Comparison of ENCODE assay signal across 14 mouse cellular contexts in the genomic region with DNA sequence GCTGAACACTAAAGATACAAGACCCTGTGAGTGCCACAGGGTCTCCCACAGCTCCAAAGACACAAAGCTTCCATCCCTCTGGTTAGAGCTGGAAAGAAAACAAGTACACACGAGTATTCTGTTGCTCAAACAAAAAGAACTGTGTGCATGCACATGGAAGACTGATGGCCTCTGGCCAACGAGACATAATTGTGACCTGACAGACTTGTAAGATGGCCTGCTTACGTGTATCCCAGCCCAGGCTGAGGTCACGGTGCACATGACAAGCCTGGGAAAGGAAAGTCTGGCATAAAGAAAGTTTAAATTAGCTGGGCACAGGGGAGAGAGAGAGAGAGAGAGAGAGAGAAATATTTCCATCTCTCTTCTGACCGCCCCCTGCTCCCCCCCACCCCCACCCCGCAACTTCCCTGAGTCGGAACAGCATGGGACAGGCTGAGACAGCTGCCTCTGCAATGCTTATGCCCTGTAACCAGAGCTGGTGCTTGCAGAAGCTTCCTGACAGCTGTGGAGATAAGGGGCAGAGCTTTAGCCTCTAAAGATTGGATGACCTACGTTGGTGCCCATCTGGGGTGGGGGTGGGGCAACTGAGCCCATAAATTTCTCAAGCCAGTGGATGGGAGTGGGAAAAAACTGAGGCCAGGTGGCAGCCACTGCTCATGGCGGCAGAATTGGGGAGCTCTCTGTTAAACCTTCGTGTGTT. TPM values are rescaled to one million over a fixed set of nuclear protein-coding genes. Genes with fewer than 3 reads are reported as not detected.
DNase-seq lines count a peak whose midpoint lies in the region; ATAC-seq and TF ChIP-seq lines count a peak whose summit lies in the region.
"Had no signal": no experiment of that assay in that cellular context is flagged by ENCODE, and none has a peak within 500 bp of the region (broad histone marks: within the 10 kb centered on the region; RNA-seq: fewer than 3 reads in every experiment).

No protein-coding gene starts in this region.

- no peak overlapping the region for H3K4me2 ChIP-seq in midbrain, embryonic 13.5 days (replicated peaks)
- no peak overlapping the region for H3K4me2 ChIP-seq in midbrain, postnatal 0 days (ENCODE audit: low read depth, low read length, poor library complexity, severe bottlenecking)
- H3K4me2 ChIP-seq in hindbrain, postnatal 0 days (ENCODE audit: low read depth, low read length), result no peak overlapping the region
- no peak overlapping the region for H3K4me2 ChIP-seq in stomach, embryonic 16.5 days (ENCODE audit: low read depth, low read length)
- H3K4me2 ChIP-seq: hindbrain, embryonic 15.5 days had no signal

- peak; percentile 15 to 23 for DNase-seq in heart, adult 9 months (ENCODE audit: low spot score in 2 of 2)
- no peak for DNase-seq in heart, adult 8-10 months (ENCODE audit: low spot score)
- no peak for DNase-seq in midbrain, postnatal 0 days (ENCODE audit: low spot score)
- no peak for DNase-seq in hindbrain, postnatal 0 days (ENCODE audit: low spot score)
- no peak for DNase-seq in spleen, adult 18-20 months
- DNase-seq in right cerebral cortex, postnatal 25 days, result no peak
- DNase-seq: adrenal gland, adult 8-10 months had no signal

- H3K4me1 ChIP-seq in midbrain, embryonic 13.5 days (replicated peaks), result 0 out of 2 replicates have a peak, but pooled peaks cover 5% of the 10 kb centered on the region
- H3K4me1 ChIP-seq in midbrain, postnatal 0 days (ENCODE audit: insufficient read depth, low read length), result no peaks in the 10 kb centered on the region
- no peaks in the 10 kb centered on the region for H3K4me1 ChIP-seq in hindbrain, postnatal 0 days (ENCODE audit: insufficient read depth, low read length)
- peaks cover 12% of the 10 kb centered on the region for H3K4me1 ChIP-seq in stomach, embryonic 16.5 days (ENCODE audit: control insufficient read depth, insufficient read depth, low read length)

- H3K27me3 ChIP-seq in midbrain, embryonic 13.5 days, result no peaks in the 10 kb centered on the region
- H3K27me3 ChIP-seq in midbrain, postnatal 0 days (ENCODE audit: insufficient read depth, low read length), result no peaks in the 10 kb centered on the region
- no peaks in the 10 kb centered on the region for H3K27me3 ChIP-seq in hindbrain, postnatal 0 days (ENCODE audit: insufficient read depth, low read length)
- no peaks in the 10 kb centered on the region for H3K27me3 ChIP-seq in stomach, embryonic 16.5 days (ENCODE audit: control insufficient read depth, insufficient read depth, low read length)
- H3K27me3 ChIP-seq: CH12.LX; hindbrain, embryonic 15.5 days had no signal

- no peak overlapping the region for H3K4me3 ChIP-seq in midbrain, embryonic 13.5 days (replicated peaks)
- no peak overlapping the region for H3K4me3 ChIP-seq in midbrain, postnatal 0 days (ENCODE audit: low read depth, low read length)
- H3K4me3 ChIP-seq in hindbrain, postnatal 0 days (ENCODE audit: low read length), result no peak overlapping the region
- H3K4me3 ChIP-seq in stomach, embryonic 16.5 days (replicated peaks; ENCODE audit: low read length), result no peak overlapping the region
- H3K4me3 ChIP-seq: hindbrain, embryonic 15.5 days had no signal

- no peaks in the 10 kb centered on the region for H3K36me3 ChIP-seq in midbrain, embryonic 13.5 days
- no peaks in the 10 kb centered on the region for H3K36me3 ChIP-seq in midbrain, postnatal 0 days (ENCODE audit: insufficient read depth, low read length)
- H3K36me3 ChIP-seq in hindbrain, postnatal 0 days (ENCODE audit: insufficient read depth, low read length), result no peaks in the 10 kb centered on the region
- H3K36me3 ChIP-seq in stomach, embryonic 16.5 days (ENCODE audit: control insufficient read depth, insufficient read depth, low read length), result no peaks in the 10 kb centered on the region
- H3K36me3 ChIP-seq: hindbrain, embryonic 15.5 days had no signal

- no peak overlapping the region for H3K9ac ChIP-seq in midbrain, embryonic 13.5 days (replicated peaks)
- no peak overlapping the region for H3K9ac ChIP-seq in midbrain, postnatal 0 days (replicated peaks; ENCODE audit: low read length, poor library complexity, severe bottlenecking)
- H3K9ac ChIP-seq in hindbrain, postnatal 0 days (replicated peaks; ENCODE audit: low read length), result no peak overlapping the region
- H3K9ac ChIP-seq in stomach, embryonic 16.5 days (ENCODE audit: low read length), result no peak overlapping the region
- H3K9ac ChIP-seq: hindbrain, embryonic 15.5 days had no signal

- peak; percentile 58; the same call in 1 of the 2 replicates for ATAC-seq in midbrain, embryonic 13.5 days
- no peak for ATAC-seq in midbrain, postnatal 0 days (ENCODE audit: low FRiP score)
- 0 out of 2 replicates have a peak, but pooled peaks have one; percentile 43 for ATAC-seq in hindbrain, postnatal 0 days
- peak; percentile 63; the same call in 1 of the 2 replicates for ATAC-seq in stomach, embryonic 16.5 days (ENCODE audit: insufficient read depth, low FRiP score)

- TF ChIP-seq CTCF in midbrain, postnatal 0 days (IDR thresholded peaks at IDR 0.05), result no peak
- no peak for TF ChIP-seq CTCF in hindbrain, postnatal 0 days (IDR thresholded peaks at IDR 0.05; ENCODE audit: low read depth)

- H3K9me3 ChIP-seq in midbrain, embryonic 13.5 days, result no peaks in the 10 kb centered on the region
- no peaks in the 10 kb centered on the region for H3K9me3 ChIP-seq in midbrain, postnatal 0 days (ENCODE audit: low read length)
- no peaks in the 10 kb centered on the region for H3K9me3 ChIP-seq in hindbrain, postnatal 0 days (ENCODE audit: low read length)
- no peaks in the 10 kb centered on the region for H3K9me3 ChIP-seq in stomach, embryonic 16.5 days (replicated peaks; ENCODE audit: control insufficient read depth, low read length)
- H3K9me3 ChIP-seq: hindbrain, embryonic 15.5 days had no signal

- no peak overlapping the region for H3K27ac ChIP-seq in midbrain, embryonic 13.5 days
- no peak overlapping the region for H3K27ac ChIP-seq in midbrain, postnatal 0 days (ENCODE audit: low read depth, low read length)
- H3K27ac ChIP-seq in hindbrain, postnatal 0 days, result no peak overlapping the region
- 0 out of 2 replicates have a peak overlapping the region, but pooled peaks have one; percentile 24 for H3K27ac ChIP-seq in stomach, embryonic 16.5 days (ENCODE audit: low read length)
- H3K27ac ChIP-seq: hindbrain, embryonic 15.5 days had no signal

- WGBS in midbrain, embryonic 13.5 days, result 51% methylated on average over 10 of the region's 10 CpGs
- WGBS in midbrain, postnatal 0 days, result 51% methylated on average over 10 of the region's 10 CpGs
- 36% methylated on average over 10 of the region's 10 CpGs for WGBS in hindbrain, postnatal 0 days
- WGBS in stomach, embryonic 16.5 days, result 17% methylated on average over 10 of the region's 10 CpGs

RNA-seq across cellular contexts. Expression of a gene that starts 46.4 kb away (rescaled TPM):
- total RNA-seq in heart, adult 8-10 months (2022), result not detected
- not detected in 2 replicates for polyA plus RNA-seq in midbrain, embryonic 13.5 days (2015; fragmentation: Nextera tagmentation; extraction: Ambion mirVana)
- not detected in 2 replicates for total RNA-seq in midbrain, postnatal 0 days (2014; rRNA removed)
- not detected in 2 replicates for polyA plus RNA-seq in midbrain, postnatal 0 days (2015; fragmentation: Nextera tagmentation; extraction: Ambion mirVana)
- total RNA-seq in hindbrain, postnatal 0 days (2014; rRNA removed), result not detected in 2 replicates
- not detected in 2 replicates for polyA plus RNA-seq in hindbrain, postnatal 0 days (2015; fragmentation: Nextera tagmentation; extraction: Ambion mirVana)
- polyA plus RNA-seq in stomach, embryonic 16.5 days (2015; fragmentation: Nextera tagmentation; extraction: Ambion mirVana), result not detected in 2 replicates
- total RNA-seq: adrenal gland, adult 8-10 months; CH12.LX; left cerebral cortex, postnatal 25 days; neutrophil, adult 5-6 weeks had no signal
- polyA plus RNA-seq: cortical plate, adult 2 months; hindbrain, embryonic 15.5 days had no signal

Comparison
In these comparisons a context has a peak if more than half of its experiments do, and no peak if none do; other contexts are left out.
1. DNase-seq: peak in heart, adult 9 months (2 of 2); none in heart, adult 8-10 months (single experiment), midbrain, postnatal 0 days (single experiment), hindbrain, postnatal 0 days (single experiment), spleen, adult 18-20 months (0 of 2) and right cerebral cortex, postnatal 25 days (single experiment).